Mouse (Mus musculus): ENCODE measurements around the gene Enox1.
A peak's percentile ranks its signal among the peaks of the same experiment; 100 is the strongest.

Enox1 gene

GRCm38 (mm10) chr14:77375054-77375453 lies 218.5 kb downstream of the Enox1 start:
- DNase-seq (ENCODE audit: low spot score) = no peak

- no peak for DNase-seq (ENCODE audit: low spot score)
These were observed 219.1 kb downstream of the Enox1 start for GRCm38 (mm10) chr14:77375618-77376017.

GRCm38 (mm10) chr14:77376731-77377130 lies 220.2 kb downstream of the Enox1 start:
- no peak for DNase-seq (ENCODE audit: low spot score)

GRCm38 (mm10) chr14:77377439-77377838 lies 220.9 kb downstream of the Enox1 start:
- no peak for DNase-seq (ENCODE audit: low spot score)

- no peak for DNase-seq (ENCODE audit: low spot score)
These were observed 221.3 kb downstream of the Enox1 start for GRCm38 (mm10) chr14:77377873-77378272.

GRCm38 (mm10) chr14:77381532-77381931 lies 225.0 kb downstream of the Enox1 start:
- DNase-seq (ENCODE audit: low spot score) = no peak

- no peak for DNase-seq (ENCODE audit: low spot score)
These were observed 229.1 kb downstream of the Enox1 start for GRCm38 (mm10) chr14:77385621-77386020.

GRCm38 (mm10) chr14:77387877-77388276 lies 231.3 kb downstream of the Enox1 start:
- DNase-seq (ENCODE audit: low spot score) = no peak

GRCm38 (mm10) chr14:77389276-77389675 lies 232.7 kb downstream of the Enox1 start:
- DNase-seq (ENCODE audit: low spot score) = no peak

GRCm38 (mm10) chr14:77392476-77392875 lies 235.9 kb downstream of the Enox1 start:
- no peak for DNase-seq (ENCODE audit: low spot score)

GRCm38 (mm10) chr14:77406241-77407114 lies 249.9 kb downstream of the Enox1 start:
- no peak for DNase-seq (ENCODE audit: low spot score)

- no peak for DNase-seq (ENCODE audit: low spot score)
These were observed 252.8 kb downstream of the Enox1 start for GRCm38 (mm10) chr14:77409271-77409940.

- no peak for DNase-seq (ENCODE audit: low spot score)
These were observed 253.8 kb downstream of the Enox1 start for GRCm38 (mm10) chr14:77410354-77410753.

GRCm38 (mm10) chr14:77413106-77413505 lies 256.5 kb downstream of the Enox1 start:
- no peak for DNase-seq (ENCODE audit: low spot score)

GRCm38 (mm10) chr14:77416358-77416757 lies 259.8 kb downstream of the Enox1 start:
- no peak for DNase-seq (ENCODE audit: low spot score)

- no peak for DNase-seq (ENCODE audit: low spot score)
These were observed 264.5 kb downstream of the Enox1 start for GRCm38 (mm10) chr14:77421031-77421430.

- DNase-seq (ENCODE audit: low spot score) = no peak
These were observed 266.6 kb downstream of the Enox1 start for GRCm38 (mm10) chr14:77423194-77423593.

GRCm38 (mm10) chr14:77439426-77439825 lies 282.9 kb downstream of the Enox1 start:
- DNase-seq (ENCODE audit: low spot score) = no peak

- no peak for DNase-seq (ENCODE audit: low spot score)
These were observed 284.2 kb downstream of the Enox1 start for GRCm38 (mm10) chr14:77440805-77441204.

- DNase-seq (ENCODE audit: low spot score) = peak; percentile 44
These were observed 285.0 kb downstream of the Enox1 start for GRCm38 (mm10) chr14:77441541-77441940.

- DNase-seq (ENCODE audit: low spot score) = no peak
These were observed 291.4 kb downstream of the Enox1 start for GRCm38 (mm10) chr14:77448001-77448400.

- DNase-seq (ENCODE audit: low spot score) = no peak
These were observed 295.4 kb downstream of the Enox1 start for GRCm38 (mm10) chr14:77451916-77452315.

GRCm38 (mm10) chr14:77456066-77456465 lies 299.5 kb downstream of the Enox1 start:
- DNase-seq (ENCODE audit: low spot score) = no peak

All from layer of hippocampus, adult 9-10 months (tissue).